Mouse (Mus musculus): ENCODE measurements around the gene Tmem189.
"Not testable (repeated sequence)": the region's sequence is repeated elsewhere in the genome, so short reads cannot be mapped to it uniquely, and the experiment has no call there.

Tmem189 gene

DNA sequence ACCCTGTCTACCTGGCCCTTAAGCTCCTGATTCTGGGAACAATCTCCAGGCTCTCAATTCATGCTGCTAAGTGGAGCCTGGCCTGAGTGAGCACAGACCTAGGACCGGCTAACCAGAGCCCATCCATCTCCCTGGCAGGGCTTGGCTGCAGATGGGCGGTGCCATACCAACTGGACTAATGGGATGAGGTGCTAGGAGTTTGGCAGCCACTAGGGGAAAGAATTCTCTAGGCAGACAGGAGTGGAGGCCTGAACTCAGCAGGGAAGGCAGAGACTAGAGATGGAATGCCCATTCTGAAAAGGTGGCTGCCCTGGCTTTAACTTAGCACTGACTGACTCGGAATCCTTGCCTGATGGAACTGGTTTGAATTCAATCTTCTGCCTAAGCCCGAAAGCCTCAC lies 43.2 kb downstream of the Tmem189 start:
- peak; percentile 4 for DNase-seq

DNA sequence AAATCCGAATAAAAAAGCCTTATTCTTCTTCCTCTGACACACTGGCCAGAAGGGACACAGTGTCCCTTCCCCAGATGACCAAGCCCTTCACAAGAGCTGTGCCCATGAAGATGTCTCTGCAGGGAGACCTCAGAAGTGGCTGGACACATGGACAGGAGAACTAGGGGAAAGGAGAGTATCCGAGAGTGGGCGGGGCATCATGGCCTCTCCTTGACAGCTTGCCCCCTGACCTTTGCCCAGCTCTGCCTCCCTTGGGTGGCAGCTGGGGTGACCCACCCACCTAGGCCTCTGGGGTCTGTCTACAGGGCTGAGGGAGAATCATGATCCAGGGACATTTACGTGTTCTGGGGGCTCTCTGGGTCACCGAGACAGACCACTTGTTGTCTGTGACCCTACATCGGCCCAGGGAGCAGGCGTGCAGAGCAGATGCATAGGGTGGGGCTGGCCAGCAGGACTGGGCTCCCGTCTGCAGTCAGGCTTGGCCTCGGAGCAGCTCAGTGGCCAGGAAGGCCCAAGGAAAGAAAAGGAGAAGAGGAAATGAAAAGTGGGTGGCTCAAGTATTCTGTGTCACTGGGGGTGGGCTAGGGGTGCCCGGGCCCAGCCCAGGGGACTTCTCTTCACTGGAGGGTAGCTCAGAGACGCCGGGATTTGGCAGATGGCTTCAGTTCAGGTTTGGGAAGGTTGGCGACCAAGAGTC lies 46.1 kb downstream of the Tmem189 start:
- not testable (repeated sequence) for DNase-seq

DNA sequence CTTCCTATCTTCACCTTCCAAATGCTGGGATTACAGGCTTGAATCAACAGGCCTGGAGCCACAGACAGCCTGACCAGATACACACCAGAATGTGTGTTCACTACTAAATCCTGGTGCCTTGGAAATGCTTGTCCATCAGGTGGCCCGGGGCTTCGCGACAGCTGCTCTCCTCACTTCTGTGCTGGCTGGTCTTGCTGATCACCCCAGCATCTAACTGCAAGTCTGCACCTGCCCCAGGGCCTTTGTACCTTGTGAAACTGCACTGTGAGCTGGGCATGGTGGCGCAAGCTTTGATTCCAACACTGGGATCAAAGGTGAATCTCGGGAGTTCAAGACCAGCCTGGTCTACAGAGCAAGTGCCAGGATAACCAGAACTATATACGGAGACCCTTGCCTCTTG lies 47.5 kb downstream of the Tmem189 start:
- DNase-seq, result no peak

DNA sequence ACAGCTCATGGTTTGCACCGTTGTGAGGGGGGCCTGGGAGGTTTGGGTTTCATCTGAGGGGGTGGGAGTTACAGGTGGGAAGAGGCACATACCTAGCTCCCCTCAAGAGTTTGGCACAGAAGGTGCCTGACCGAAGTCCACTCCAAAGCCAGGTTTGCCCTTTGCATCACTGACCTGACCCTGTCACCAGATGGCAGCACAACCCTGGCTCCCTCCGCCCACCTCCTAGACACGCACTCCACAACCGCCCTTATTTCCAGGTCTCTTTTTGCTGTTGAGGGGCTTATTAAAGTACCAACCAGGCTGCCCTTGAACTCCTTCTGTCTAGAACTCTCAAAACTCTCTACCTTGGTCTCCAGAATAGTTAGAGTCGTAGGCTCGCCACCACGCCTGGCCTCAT lies 48.3 kb downstream of the Tmem189 start:
- DNase-seq, result no peak

DNA sequence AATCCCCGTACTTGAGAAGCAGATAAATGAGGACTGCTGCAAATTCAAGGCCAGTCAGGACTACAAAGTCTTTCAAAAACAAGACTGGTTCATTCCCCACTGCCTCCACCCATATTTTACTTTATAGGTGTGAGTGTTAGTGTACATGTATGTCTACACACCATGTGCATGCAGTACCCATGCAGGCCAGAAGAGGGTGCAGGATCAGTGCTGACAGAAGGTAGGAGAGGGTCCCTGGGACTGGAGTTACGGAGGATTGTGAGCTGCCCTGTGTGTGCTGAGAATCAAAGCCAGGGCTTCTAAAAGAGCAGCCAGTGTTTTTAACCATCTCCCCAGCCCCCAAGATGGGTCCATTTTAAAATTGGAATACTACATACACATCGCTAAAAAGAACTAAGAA lies 49.3 kb downstream of the Tmem189 start:
- no peak for DNase-seq

DNA sequence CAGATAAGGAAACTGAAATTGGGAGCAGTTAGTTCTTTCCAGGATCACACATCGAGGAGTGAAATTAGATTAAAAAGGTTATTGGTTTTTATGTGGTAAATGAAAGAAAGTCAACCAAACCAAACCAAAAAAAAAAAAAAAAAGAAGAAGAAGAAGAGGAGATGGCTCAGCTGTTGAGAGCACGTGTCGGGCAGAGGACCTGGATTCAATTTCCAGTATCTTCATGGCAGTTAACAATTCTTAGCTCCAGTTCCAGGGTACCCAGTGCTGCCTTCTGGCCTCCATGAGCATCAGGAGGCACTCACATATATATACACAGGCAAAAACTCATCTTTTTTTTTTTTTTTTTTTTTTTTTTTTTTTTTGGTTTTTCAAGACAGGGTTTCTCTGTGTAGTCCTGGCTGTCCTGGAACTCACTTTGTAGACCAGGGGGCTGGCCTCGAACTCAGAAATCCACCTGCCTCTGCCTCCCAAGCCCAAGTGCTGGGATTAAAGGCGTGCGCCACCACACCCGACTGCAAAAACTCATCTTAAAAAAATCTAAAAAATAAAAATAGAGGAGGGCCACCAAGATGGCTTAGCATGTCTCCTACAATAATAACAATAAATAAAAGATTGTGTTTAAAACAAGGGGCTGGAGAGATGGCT lies 54.6 kb downstream of the Tmem189 start:
- DNase-seq, result no peak

DNA sequence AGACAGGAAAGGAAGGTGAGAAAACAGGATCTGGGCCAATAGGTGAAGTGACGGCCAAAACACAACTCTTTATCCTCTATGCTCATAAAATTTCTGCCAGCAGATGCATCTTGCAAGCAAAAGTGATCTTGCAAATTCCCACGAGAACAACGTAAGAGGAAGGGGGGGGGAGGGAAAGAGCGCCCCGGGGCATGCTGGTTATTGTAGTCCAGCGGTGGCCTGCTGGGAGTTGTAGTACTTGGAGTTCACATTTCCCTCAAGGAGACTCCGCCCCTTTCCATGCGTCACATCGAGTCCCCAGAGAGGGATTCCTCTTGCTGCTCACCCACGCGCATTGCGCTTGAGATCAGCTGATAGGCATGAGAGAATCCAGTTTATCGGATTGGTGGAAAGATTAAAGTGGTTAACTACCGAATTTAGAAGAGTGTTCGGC lies 55.3 kb downstream of the Tmem189 start:
- DNase-seq, result peak; percentile 94

DNA sequence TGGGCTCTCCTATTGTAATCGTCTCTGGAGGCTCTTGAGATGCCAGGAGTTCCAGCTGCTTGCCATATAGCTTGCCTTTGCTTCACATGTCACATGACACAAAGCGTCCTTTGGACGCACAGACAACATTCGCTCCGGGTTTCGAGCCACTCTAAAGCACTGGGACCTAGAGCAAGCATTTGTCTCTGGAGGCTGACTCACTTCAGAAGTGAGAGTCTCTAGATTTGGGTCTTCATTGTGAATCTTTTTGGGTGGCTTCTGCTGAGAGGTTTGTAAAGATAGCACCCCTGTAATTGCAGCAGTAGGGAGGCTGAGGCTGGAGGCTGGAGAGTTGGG lies 56.1 kb downstream of the Tmem189 start:
- DNase-seq, result no peak

DNA sequence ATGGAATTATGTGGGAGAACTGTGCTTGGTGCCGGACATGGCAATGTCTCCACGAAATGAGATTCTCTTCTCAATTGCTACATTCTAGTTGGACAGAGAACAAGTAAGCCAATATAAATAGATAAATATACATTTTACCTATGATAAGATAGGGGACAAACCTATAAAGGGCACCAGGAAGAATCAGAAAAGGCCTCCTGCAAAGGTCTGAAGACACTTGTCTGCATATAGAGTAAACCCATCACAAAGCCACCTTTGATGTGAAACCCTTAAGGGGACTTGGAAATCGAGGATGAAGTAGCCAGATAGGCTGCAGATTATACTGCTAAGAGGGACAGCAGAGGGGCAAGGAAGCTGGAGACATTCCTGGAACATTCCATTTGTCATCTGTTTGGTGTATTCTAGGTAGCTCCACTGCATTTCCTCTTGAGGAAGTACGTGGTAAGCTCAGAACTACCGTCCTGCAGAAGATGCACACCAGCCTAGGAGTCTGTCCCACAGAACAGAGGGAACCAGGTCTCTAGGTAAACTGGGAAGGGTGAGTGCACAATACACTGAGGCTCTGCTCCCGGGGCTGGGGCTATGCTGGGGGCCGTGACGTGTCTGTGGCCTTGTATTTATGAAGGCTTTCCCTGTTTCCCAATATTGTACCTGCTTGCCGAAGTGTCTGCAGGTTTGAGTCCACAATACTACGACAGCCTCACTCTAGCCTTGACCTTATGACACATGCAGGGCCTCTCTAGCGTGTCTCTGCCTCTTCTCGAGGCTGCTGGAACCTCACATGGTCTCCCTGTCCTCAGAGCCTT lies 56.7 kb downstream of the Tmem189 start:
- DNase-seq, result no peak

DNA sequence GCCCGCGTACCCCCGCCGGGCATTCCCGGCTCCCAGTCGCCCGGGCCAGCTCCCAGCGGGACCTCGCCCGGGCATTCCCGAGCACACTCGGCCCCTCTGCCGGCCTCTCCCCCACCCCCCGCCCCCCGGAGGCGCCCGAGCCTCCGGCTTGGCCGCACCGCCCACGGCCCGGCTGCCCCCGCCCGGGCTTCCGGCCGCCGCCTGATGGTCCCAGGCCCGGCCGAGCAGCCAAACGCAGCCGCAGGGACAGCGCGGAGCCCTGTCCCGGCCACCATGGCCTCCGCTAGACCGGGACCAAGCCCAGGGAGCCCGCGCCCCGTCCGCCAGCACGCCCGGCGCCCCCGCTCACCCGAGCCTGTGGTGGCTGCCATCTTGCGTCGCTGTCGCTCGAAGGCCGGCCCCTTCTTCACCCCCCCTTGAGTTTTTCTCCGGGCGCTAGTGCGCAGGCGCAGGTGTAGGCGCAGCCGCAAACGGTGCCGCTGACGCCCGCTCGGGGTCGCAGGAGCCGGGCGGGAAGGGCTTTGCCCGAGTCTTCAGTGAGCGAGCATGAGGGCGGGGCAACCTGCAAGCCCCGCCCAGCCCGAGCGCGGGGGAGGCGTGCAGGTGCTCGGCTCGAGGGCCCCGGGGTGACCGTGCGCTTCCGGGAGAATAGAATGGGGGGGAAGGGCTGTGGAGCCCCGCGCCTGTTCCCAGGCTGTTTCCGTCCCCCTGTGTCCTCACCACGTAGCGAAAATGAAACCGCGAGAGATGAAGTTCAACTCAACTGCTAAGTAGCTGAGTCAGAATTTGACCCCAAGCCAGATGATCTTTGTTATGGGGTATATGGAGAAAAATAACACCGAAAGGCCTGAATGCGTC lies 57.8 kb downstream of the Tmem189 start, which contains the start of gene Ube2v1:
Gene Ube2v1, minus strand, starts transcription at position 505 of the 858 bp plus-strand sequence.
- peak; percentile 98 for DNase-seq

DNA sequence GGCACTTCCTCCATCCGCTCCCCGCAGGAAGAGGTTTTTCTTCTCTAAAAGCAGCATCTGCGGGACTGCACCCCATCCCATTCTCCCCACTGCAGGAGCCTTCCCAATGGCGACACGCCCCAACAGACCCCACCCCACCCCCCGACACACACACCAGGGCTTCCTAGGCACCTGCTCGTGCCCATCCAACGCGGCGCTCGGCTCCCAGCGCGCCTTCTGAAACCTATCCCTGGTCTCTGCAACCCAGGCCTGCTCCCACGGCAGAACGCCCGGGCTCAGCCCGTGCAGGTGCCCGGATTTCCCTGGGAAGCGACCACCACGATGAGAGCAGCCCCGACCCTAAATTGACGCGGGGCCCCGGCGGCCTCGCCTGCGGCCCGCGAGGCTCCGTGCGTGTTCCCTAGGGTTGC lies 58.4 kb downstream of the Tmem189 start:
- DNase-seq, result no peak

DNA sequence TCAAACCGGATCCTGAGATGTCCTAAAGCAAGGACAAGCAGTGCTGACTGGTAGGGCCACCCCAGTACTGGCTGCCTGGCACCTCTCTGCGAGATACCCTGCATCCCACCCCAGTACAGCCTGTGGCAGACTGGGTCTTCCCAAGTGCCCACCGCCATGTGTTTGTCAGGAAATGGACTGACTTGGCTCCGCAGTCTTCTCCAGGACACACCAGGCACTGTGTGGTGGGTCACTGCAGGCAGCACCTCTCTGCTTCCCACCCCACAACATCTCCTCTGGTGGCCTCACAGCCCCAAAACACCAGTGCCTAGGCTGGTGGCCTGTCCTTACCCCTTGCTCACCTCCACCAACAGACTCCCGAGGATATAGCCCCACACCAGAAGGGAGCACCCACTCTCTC lies 59.2 kb downstream of the Tmem189 start:
- no peak for DNase-seq

DNA sequence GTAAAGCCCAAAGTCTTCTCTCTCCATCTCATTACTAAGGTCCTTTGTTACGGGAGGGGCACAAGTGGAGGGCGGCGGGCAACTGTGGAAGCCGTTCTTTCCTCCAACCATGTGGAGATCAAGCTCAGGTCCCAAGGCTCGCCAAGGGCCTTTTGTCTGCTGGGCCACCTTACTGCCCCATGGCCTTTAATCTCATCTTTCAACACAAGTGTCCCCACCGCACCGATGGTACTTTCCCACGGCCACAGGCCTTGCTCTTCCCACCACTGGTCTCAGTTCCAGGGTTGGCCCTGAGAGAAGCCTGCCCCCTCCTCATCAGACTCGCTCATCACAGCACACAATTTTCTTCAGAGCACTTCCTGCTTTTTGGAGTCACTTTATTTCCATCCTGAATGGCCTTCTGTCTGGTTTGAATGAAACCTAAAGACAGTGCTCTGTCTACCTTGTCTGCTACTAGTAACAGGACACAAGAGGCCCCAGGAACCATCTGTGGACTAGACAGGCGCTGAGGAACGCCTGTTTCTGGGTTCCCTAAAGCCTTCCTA lies 59.9 kb downstream of the Tmem189 start:
- DNase-seq, result no peak

DNA sequence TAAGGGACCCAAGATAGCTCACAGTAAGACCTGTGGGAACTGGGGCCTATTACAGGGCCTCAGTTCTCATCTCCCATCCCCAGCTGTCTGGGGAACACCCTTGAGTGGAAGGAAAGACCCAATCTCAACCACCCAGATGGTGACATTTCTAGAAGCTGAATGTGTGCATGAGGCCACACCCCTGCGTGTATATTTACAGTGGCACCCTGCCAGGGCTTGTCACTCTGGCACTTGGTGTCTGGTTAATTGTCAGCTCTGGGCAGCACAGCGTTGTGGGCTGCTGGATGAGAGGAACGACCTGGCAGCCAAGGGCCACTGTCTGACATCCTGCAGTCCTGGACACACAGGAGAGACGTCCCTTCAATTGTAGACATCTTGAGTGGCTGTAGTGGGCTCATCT lies 60.8 kb downstream of the Tmem189 start:
- DNase-seq, result no peak

DNA sequence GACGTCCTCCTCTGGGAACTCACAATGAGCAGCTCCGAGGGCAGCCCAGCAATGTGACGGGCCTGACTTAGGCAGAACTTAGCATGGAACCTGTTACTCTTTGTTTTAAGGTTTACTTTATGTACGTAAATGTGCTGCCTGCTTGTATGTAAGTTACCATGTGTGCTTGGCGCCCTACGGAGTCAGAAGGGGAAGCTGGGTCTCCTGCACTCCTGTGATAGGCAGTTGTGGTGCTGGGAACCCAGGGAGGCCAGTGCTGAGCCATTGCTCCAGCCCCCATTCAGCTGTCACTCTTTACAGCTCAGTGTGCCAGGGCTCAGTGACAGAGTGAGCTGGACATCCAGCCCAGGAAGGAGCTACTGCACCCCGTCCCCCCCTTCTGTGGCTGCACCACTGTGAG lies 62.6 kb downstream of the Tmem189 start:
- no peak for DNase-seq

DNA sequence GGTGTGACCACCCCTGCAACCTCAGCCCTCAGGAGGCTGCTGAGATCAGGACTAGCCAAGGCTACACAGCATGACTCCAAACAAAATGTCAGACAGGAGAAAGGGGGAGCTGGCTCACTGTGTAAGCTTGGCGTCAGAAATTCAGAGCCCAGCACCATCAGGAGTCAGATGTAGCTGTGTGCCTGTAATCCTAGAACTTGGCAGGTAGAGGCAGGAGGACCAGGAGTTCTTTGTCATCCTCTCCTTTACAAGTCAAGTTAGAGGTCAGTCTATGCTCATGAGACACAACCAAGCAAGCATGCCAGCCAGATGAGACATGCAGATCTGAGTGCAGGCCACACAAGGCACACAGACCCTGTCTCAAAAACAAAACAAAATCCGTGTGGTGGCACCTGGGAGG lies 64.0 kb downstream of the Tmem189 start:
- DNase-seq, result no peak

DNA sequence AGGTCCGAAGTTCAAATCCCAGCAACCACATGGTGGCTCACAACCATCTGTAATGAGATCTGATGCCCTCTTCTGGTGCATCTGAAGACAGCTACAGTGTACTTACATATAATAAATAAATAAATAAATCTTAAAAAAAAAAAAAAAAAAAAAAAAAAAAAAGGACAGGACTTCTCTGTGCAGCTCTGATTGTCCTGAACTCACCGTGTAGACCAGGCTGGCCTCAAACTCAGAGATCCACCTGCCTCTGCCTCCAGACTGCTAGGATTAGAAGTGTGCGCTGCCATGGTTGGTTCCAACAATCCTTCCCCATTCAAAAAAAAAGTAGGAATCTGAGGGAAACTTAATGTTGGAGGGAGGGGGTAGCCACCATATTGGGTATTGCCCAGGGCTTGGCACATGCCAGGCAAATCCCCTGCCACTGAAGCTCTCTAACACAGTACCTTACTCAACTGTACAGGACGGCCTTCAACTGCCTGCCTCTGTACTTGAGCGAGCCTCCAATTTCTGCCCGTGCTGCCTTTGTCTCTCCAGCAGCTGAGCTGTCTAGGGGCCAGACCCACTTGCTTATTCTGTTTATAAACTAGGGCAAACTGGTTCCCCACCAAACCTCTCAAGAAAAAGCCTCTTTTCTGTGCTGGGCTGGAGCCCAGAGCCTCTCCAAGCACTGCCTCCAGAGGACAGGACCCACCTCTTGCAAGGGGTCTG lies 65.1 kb downstream of the Tmem189 start:
- peak; percentile 6 for DNase-seq

DNA sequence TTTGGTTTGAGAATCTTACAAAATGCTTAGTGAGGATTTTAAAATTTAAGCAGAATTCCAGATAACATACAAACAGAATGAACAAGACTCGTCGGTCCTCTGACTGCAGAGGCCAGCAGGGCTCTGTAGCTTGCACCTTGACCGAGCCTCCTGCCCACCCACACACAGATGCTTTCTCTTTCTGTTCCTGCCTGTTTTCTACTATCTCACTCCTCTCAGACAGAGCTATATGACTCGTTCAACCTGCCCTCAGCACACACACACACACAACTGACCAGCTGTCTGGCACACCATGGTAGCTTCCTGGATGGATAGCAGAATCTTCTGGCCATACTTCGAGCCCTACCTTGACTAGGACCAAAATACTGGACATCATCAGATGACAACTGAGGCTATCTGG lies 66.7 kb downstream of the Tmem189 start:
- DNase-seq, result no peak

DNA sequence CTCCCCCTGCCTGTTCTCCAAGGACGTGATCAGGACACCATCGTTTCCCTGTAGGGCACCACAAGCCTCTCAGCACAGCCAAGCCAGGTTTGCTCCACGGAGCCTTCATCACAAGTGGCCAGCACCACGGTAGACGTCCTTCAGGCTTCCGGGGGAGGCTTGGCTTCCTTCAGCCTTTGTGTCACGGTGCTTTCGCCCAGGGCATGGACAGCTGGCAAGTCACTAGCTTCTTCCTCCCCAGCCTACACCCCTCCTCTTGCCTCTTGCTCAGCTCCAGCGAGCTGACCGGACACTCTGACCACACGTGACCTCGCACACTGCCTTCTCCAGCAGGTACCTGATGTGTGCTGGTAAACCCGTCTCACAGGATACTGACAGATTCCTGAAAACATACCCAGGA lies 67.3 kb downstream of the Tmem189 start:
- DNase-seq, result no peak

DNA sequence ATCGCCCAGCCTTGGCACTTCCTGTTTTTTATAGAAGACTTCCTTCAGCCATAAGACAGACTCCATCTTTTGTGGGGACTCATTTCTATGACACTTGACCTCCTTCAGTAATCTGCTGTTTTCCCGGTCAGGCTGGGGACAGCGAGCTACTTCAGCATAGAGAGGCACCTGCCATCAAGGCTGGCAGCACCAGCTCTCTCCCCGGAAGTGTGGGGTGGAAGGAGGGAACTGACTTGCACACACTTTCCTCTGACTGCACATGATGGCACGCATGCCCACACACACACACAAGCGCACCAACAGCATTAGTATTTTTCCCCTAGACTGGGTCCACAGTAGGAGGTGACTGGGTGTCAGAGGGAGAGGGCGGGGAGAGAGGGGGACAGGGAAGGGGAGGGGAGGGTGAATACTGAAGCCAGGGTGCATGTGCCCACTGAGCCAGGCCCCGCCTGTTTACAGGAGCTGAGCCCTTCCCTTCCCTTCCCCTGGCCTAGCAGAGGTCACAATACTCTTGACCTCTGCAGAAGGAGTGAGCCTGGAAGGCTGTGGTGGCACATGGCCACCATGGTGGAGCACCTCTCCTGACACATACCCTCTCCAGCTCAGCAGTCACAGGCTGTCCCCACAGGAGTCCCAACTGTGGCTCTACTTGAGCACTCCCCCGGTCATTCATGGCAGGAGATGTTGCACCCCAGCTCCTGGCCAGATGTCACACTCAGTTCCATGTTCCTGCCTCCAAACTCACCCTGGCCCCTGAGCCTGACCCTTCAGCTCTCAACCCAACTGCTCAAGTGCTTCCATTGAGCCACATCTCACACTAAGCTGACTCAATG lies 68.2 kb downstream of the Tmem189 start:
- no peak for DNase-seq

DNA sequence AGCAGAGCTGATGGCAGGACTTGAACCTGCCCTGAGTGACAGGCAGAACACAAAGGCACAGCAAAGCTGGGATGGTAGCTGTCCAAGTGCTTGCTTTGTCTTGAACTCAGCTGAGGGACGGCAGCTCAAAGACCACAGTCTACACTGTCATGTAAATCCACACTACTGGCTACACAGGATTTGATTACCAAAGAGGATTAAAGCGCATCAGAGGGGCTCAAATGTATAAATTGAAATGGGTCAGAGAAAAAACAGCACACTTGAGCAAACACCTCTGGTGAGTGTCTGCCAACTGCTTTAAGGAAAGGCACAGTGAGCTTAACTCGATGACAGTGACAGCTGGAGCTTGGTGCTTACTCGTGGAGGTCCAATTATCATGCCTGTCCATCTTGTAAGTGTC lies 72.2 kb downstream of the Tmem189 start:
- no peak for DNase-seq
